Mouse (Mus musculus) liver, embryonic 16.5 days (tissue): ENCODE results near the gene Mamdc2. TPM values are rescaled to one million over a fixed set of nuclear protein-coding genes. Genes with fewer than 3 reads are reported as not detected.
A peak's percentile ranks its signal among the peaks of the same experiment; 100 is the strongest.
"Not testable (repeated sequence)": the region's sequence is repeated elsewhere in the genome, so short reads cannot be mapped to it uniquely, and the experiment has no call there.

ENCODE experiments used
- ATAC-seq: fragments of 200-750 bp; cut with Nextera tagmentation; 2 replicates; pipeline ENCODE4 v1.8.0; 2017; ENCODE audit warnings: low read depth, mild to moderate bottlenecking, moderate number of reproducible peaks, moderate library complexity
- H3K27ac ChIP-seq: fragments of 300-500 bp; sonication (generic); 2 replicates; pipeline ENCODE4 v1.5.1; 2014; ENCODE audit warnings: mild to moderate bottlenecking, low read length
- H3K27me3 ChIP-seq: fragments of 300-500 bp; sonication (generic); 2 replicates; pipeline ENCODE4 v1.6.1; 2014; ENCODE audit warnings: low read depth, low read length, mixed read lengths; ENCODE audit not compliant: control insufficient read depth, insufficient read depth
- H3K36me3 ChIP-seq: fragments of 300-500 bp; sonication (generic); 2 replicates; pipeline ENCODE4 v1.6.1; 2014; ENCODE audit warnings: mild to moderate bottlenecking; ENCODE audit not compliant: control insufficient read depth, insufficient read depth
- H3K4me1 ChIP-seq: fragments of 300-500 bp; sonication (generic); 2 replicates; pipeline ENCODE4 v1.6.1; 2014; ENCODE audit warnings: low read depth, low read length, mixed read lengths; ENCODE audit not compliant: control insufficient read depth
- H3K4me2 ChIP-seq: fragments of 300-500 bp; sonication (generic); 2 replicates; pipeline ENCODE4 v1.6.1; 2014; ENCODE audit warnings: low read depth, low read length, mixed read lengths
- H3K4me3 ChIP-seq: fragments of 300-500 bp; sonication (generic); 2 replicates; pipeline ENCODE4 v1.5.1; 2014; ENCODE audit warnings: low read depth, mild to moderate bottlenecking, low read length
- H3K9ac ChIP-seq: fragments of 300-500 bp; sonication (generic); 2 replicates; pipeline ENCODE4 v1.6.1; 2014; ENCODE audit warnings: low read depth, low read length
- H3K9me3 ChIP-seq: fragments of 300-500 bp; sonication (generic); replicated peaks from 2 replicates; pipeline ENCODE4 v1.6.1; 2016; ENCODE audit warnings: low read length; ENCODE audit not compliant: control insufficient read depth
- WGBS: fragments of 180-500 bp; shearing (Covaris S2); extraction: QIAGEN DNeasy Blood & Tissue Kit; methylation state at CpG from one replicate; pipeline ENCODE4 v1.1.7; 2014; ENCODE audit not compliant: insufficient replicate concordance; 5-methylcytosine and 5-hydroxymethylcytosine counted together
- polyA plus RNA-seq: library from polyadenylated mRNA; unstranded; fragments of >200 nt; fragmentation: Nextera tagmentation; extraction: Ambion mirVana; gene quantifications from 2 replicates; pipeline ENCODE4 v1.2.1, GENCODE M21; 2015

Gene Mamdc2
- 0.42 and 0.46 TPM in 2 replicates for polyA plus RNA-seq

- peak within 1 kb of the TSS; percentile 57 for H3K4me2 ChIP-seq
- no peaks in the 10 kb centered on the region; the same call in 1 of the 2 replicates for H3K27me3 ChIP-seq
- 4% methylated on average over 19 of the region's 19 CpGs for WGBS
- no peaks in the 10 kb centered on the region for H3K36me3 ChIP-seq
- H3K4me1 ChIP-seq: no peaks in the 10 kb centered on the region
- peak; percentile 19; the same call in 1 of the 2 replicates for ATAC-seq
- peak within 1 kb of the TSS; percentile 43 for H3K4me3 ChIP-seq
- H3K9me3 ChIP-seq: no peaks in the 10 kb centered on the region
- H3K9ac ChIP-seq: no peak within 1 kb of the TSS
- no peak within 1 kb of the TSS for H3K27ac ChIP-seq
These were observed at the start of gene Mamdc2 for GRCm38 (mm10) chr19:23447988-23448497. Gene Mamdc2, minus strand, starts transcription at chr19:23448442.

DNA sequence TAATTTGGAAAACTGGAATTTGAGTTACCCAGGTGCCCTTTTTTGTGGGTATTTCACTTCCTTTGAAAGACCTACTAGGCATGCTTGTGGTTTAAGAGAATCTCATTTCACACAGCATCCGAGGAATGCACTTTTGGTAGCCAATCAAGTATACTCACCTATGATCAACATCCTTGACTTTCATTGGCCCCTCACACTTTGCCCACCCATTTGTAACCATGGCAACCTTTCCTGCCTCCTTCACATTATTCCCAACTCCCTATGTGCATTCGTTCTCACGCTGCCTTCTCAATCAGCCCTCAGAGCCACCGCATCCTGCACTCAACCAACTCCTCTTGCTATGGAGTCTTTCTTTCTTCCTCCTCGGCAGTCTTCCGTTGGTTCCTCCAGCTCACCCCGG is 49.8 kb upstream of the Mamdc2 start:
- no peak overlapping the region for H3K4me3 ChIP-seq
- no peak overlapping the region for H3K27ac ChIP-seq
- WGBS: 76% methylated on average over 7 of the region's 7 CpGs
- no peaks in the 10 kb centered on the region for H3K27me3 ChIP-seq
- H3K9ac ChIP-seq: no peak overlapping the region
- no peaks in the 10 kb centered on the region for H3K36me3 ChIP-seq
- no peaks in the 10 kb centered on the region for H3K4me1 ChIP-seq
- no peak for ATAC-seq
- no peak overlapping the region for H3K4me2 ChIP-seq
- no peaks in the 10 kb centered on the region for H3K9me3 ChIP-seq

DNA sequence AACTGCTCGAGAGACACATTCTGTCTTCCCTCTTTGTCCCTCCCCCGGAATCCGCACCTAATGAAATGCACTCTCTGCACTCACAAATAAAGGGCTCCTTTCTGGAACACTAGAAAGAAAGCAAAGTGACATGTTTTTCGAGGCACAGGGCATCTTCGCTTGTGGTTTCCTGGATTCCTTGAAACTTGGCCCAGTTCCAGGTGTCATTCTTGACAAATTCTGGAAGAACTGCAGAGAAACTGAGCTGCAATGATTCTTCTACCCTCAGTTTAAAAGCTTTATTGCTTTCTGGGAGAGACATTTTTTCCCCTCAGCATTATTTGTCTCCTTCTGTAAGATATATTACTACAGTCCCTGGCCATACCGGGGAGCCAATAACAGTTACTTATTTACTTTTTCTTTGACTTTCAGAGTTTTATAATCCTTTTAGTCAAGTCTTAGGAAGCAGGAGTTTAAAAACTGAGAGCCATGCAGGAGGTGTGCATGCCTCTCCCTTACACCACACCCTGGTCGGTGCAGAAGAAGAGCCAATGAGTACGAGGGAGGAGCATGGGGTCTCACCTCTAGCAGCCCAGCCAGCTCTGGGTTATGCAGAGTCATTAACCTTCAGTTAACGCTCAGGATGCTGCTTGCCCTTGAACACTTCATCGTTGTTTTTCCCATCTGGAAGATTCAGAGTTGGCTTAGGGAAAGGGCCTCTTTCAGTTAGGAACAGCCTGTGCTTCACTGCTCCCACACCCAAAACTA is 49.1 kb upstream of the Mamdc2 start:
- Histone ChIP-seq H3K9ac (no peak overlapping the region), H3K4me2 (no peak overlapping the region), H3K27me3 (no peaks in the 10 kb centered on the region), H3K36me3 (no peaks in the 10 kb centered on the region), H3K4me1 (no peaks in the 10 kb centered on the region), H3K4me3 (no peak overlapping the region), H3K27ac (no peak overlapping the region), H3K9me3 (no peaks in the 10 kb centered on the region)
- WGBS: 58% methylated on average over 10 of the region's 10 CpGs
- no peak for ATAC-seq

DNA sequence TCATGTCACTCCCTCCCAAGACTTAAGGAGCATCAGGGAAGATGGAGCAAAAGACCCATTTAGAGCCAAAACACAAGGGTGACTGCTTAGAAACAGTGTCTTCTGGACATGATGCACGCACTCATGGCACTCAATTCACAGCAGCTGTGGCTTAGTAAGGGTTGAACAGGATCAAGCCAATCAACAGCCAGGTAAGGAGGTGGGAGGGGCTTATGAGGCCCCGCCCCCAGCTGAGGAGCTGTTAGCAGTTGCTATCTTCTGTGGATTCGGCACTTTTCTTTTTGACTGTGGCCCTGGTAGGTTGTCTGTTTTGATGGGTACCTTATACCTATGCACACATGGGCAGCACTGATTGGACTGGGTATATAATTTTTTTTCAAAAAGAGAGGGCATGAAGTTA is 48.3 kb upstream of the Mamdc2 start:
- Histone ChIP-seq H3K27me3 (no peaks in the 10 kb centered on the region), H3K27ac (no peak overlapping the region), H3K4me3 (no peak overlapping the region), H3K4me1 (no peaks in the 10 kb centered on the region), H3K36me3 (no peaks in the 10 kb centered on the region), H3K9me3 (no peaks in the 10 kb centered on the region), H3K9ac (no peak overlapping the region), H3K4me2 (no peak overlapping the region)
- ATAC-seq: no peak
- 64% methylated on average over 3 of the region's 3 CpGs for WGBS

DNA sequence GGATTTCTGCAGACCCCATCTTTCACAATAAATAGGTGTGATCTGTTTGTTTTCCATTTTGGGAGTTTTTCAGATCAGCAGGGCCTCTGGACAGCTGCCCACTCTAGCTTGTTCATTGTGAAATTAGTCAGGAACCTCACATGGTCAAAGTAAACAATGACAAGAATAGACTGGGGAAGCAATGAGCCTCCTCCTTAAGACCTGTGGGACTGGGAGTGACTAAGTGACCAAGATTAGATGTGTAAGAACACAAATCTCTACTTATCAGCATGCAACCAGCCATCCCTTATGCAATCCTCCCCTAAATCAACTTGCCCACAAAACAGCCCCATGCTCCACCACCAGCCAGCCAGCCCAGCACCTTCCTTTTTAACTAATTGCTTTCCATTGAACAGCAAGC is 44.4 kb upstream of the Mamdc2 start:
- no peak overlapping the region for H3K4me3 ChIP-seq
- H3K4me1 ChIP-seq: no peaks in the 10 kb centered on the region
- no peaks in the 10 kb centered on the region for H3K9me3 ChIP-seq
- no peaks in the 10 kb centered on the region for H3K36me3 ChIP-seq
- no peak for ATAC-seq
- H3K27ac ChIP-seq: no peak overlapping the region
- no peak overlapping the region for H3K4me2 ChIP-seq
- H3K9ac ChIP-seq: no peak overlapping the region
- no peaks in the 10 kb centered on the region for H3K27me3 ChIP-seq

DNA sequence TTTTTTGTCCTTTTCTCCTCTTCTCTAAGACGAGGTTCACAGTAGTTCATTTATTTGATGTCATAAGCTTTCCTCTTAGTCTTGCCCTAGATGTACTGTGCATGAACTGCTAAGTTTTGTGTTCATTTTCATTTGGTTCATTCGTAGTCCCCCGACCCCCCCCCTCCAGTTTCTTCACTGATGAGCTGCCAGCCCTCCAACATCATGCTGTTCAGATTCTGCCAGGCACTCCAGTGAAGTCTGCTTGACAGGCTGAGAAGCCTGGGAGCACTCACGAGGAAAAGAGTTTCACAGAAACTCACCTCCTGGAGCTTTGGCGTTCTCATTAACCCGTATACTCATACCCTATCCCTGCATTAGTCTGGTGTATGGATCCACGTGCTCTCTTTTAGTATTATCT is 42.5 kb upstream of the Mamdc2 start:
- H3K4me3 ChIP-seq, H3K27me3 ChIP-seq, H3K27ac ChIP-seq: not testable (repeated sequence)

GRCm38 (mm10) chr19:23489780-23490179 is 41.5 kb upstream of the Mamdc2 start:
- Histone ChIP-seq H3K9ac (no peak overlapping the region), H3K36me3 (no peaks in the 10 kb centered on the region), H3K27me3 (no peaks in the 10 kb centered on the region), H3K4me1 (no peaks in the 10 kb centered on the region), H3K27ac (no peak overlapping the region), H3K4me3 (no peak overlapping the region), H3K4me2 (no peak overlapping the region), H3K9me3 (no peaks in the 10 kb centered on the region)
- 7% methylated on average over 8 of the region's 8 CpGs for WGBS
- ATAC-seq: no peak

More for the DNA sequence above, 42.5 kb upstream of the Mamdc2 start:
- H3K9me3 ChIP-seq, H3K9ac ChIP-seq, ATAC-seq, H3K4me2 ChIP-seq, H3K4me1 ChIP-seq, H3K36me3 ChIP-seq: not testable (repeated sequence)
- WGBS: 38% methylated on average over 7 of the region's 7 CpGs

GRCm38 (mm10) chr19:23487421-23487820 is 39.2 kb upstream of the Mamdc2 start:
- Histone ChIP-seq H3K9me3 (no peaks in the 10 kb centered on the region), H3K36me3 (no peaks in the 10 kb centered on the region), H3K4me1 (no peaks in the 10 kb centered on the region), H3K27me3 (no peaks in the 10 kb centered on the region), H3K9ac (no peak overlapping the region), H3K4me2 (no peak overlapping the region), H3K27ac (no peak overlapping the region), H3K4me3 (no peak overlapping the region)
- 82% methylated on average over 1 of the region's 1 CpGs for WGBS
- no peak for ATAC-seq

- no peak overlapping the region for H3K4me3 ChIP-seq
- no peaks in the 10 kb centered on the region for H3K4me1 ChIP-seq
- H3K4me2 ChIP-seq: no peak overlapping the region
- no peaks in the 10 kb centered on the region for H3K9me3 ChIP-seq
- no peak overlapping the region for H3K27ac ChIP-seq
- no peak overlapping the region for H3K9ac ChIP-seq
- WGBS: 54% methylated on average over 6 of the region's 6 CpGs
- no peaks in the 10 kb centered on the region for H3K27me3 ChIP-seq
- H3K36me3 ChIP-seq: no peaks in the 10 kb centered on the region
- no peak for ATAC-seq
These were observed 38.5 kb upstream of the Mamdc2 start for GRCm38 (mm10) chr19:23486631-23487270.
